In genomic region chr2:117303391-117304350, GRCm38 (mm10) we compare ENCODE assay signal across 14 mouse cellular contexts. TPM values are rescaled to one million over a fixed set of nuclear protein-coding genes. Genes with fewer than 3 reads are reported as not detected.
DNase-seq lines count a peak whose midpoint lies in the region; ATAC-seq and TF ChIP-seq lines count a peak whose summit lies in the region.
"Had no signal": no experiment of that assay in that cellular context is flagged by ENCODE, and none has a peak within 500 bp of the region (broad histone marks: within the 10 kb centered on the region; RNA-seq: fewer than 3 reads in every experiment).

No protein-coding gene starts in this region.

- DNase-seq in lung, adult 18-20 months = peak; percentile 7 to 37
- DNase-seq in lung, adult 2 months = no peak
- DNase-seq in T-cell, adult 2 months (ENCODE audit: low spot score) = peak; percentile 34
- DNase-seq in lung, postnatal 36 days = peak; percentile 55
- DNase-seq in spleen, postnatal 14 days (ENCODE audit: low spot score in 2 of 2) = peak; percentile 41 to 52
- no peak for DNase-seq in left cerebral cortex, postnatal 4 days
- no peak for DNase-seq in gastrocnemius, postnatal 36 days
- DNase-seq: cerebellum, postnatal 25 days; kidney, adult 11 months had no signal

- intact Hi-C loops in left cerebral cortex, postnatal 4 days (cut with DNase I) = no loop called here
- intact Hi-C loops in gastrocnemius, postnatal 36 days (cut with DNase I) = no loop called here

- TF ChIP-seq POLR2A in lung, adult 2 months (IDR thresholded peaks at IDR 0.05; ENCODE audit: borderline replicate concordance, extremely low read depth, low read depth, low read length) = no peak

- H3K9ac ChIP-seq in forebrain, embryonic 13.5 days = no peak overlapping the region
- H3K9ac ChIP-seq: limb, embryonic 15.5 days; stomach, embryonic 15.5 days had no signal

- H3K9me3 ChIP-seq in forebrain, embryonic 13.5 days (replicated peaks) = no peaks in the 10 kb centered on the region
- H3K9me3 ChIP-seq: limb, embryonic 15.5 days; stomach, embryonic 15.5 days had no signal

- no peak for TF ChIP-seq CTCF in lung, adult 2 months (IDR thresholded peaks at IDR 0.05; ENCODE audit: insufficient read depth, low read length)

- no peak overlapping the region for H3K27ac ChIP-seq in forebrain, embryonic 13.5 days
- H3K27ac ChIP-seq: heart, adult 2 months; limb, embryonic 15.5 days; stomach, embryonic 15.5 days had no signal

- H3K4me2 ChIP-seq in forebrain, embryonic 13.5 days = no peak overlapping the region
- H3K4me2 ChIP-seq: limb, embryonic 15.5 days; stomach, embryonic 15.5 days had no signal

- H3K27me3 ChIP-seq in forebrain, embryonic 13.5 days = no peaks in the 10 kb centered on the region
- H3K27me3 ChIP-seq: limb, embryonic 15.5 days; stomach, embryonic 15.5 days had no signal

- no peaks in the 10 kb centered on the region for H3K4me1 ChIP-seq in lung, adult 2 months (ENCODE audit: control insufficient read depth, insufficient read depth, low read length)
- no peaks in the 10 kb centered on the region for H3K4me1 ChIP-seq in forebrain, embryonic 13.5 days
- H3K4me1 ChIP-seq: limb, embryonic 15.5 days; stomach, embryonic 15.5 days had no signal

- no peak overlapping the region for H3K4me3 ChIP-seq in lung, adult 2 months (replicated peaks; ENCODE audit: extremely low read depth, low read depth, low read length)
- no peak overlapping the region for H3K4me3 ChIP-seq in forebrain, embryonic 13.5 days
- H3K4me3 ChIP-seq: heart, adult 2 months; limb, embryonic 15.5 days; myocyte; stomach, embryonic 15.5 days had no signal

- H3K36me3 ChIP-seq in forebrain, embryonic 13.5 days (ENCODE audit: poor library complexity, severe bottlenecking) = no peaks in the 10 kb centered on the region
- H3K36me3 ChIP-seq: limb, embryonic 15.5 days; stomach, embryonic 15.5 days had no signal

- no peak for ATAC-seq in forebrain, embryonic 13.5 days

- 81% methylated on average over 12 of the region's 12 CpGs for WGBS in lung, adult 2 months
- WGBS in forebrain, embryonic 13.5 days = 91% methylated on average over 12 of the region's 12 CpGs

RNA-seq across cellular contexts. Expression of gene Rasgrp1, which starts 39.1 kb away (rescaled TPM):
- polyA plus RNA-seq in lung, adult 2 months (2012; rRNA removed) = 1.6 and 3.6 TPM in 2 replicates
- 10 to 100 TPM; 30.3 to 35.2 TPM for total RNA-seq in left cerebral cortex, postnatal 4 days (2021)
- polyA plus RNA-seq in forebrain, embryonic 13.5 days (2015; fragmentation: Nextera tagmentation; extraction: Ambion mirVana) = 2.9 and 5.1 TPM in 2 replicates
- 1 to 10 TPM in 1 of 2 experiments, not detected in 1; 1.2 TPM for total RNA-seq in gastrocnemius, postnatal 36 days (2021)
- polyA plus RNA-seq: myocyte had no signal

RNA-seq across cellular contexts. Expression of gene Fam98b, which starts 54.1 kb away (rescaled TPM):
- 3.7 and 6.5 TPM in 2 replicates for polyA plus RNA-seq in lung, adult 2 months (2012; rRNA removed)
- 10 to 100 TPM; 63.0 to 63.1 TPM for total RNA-seq in left cerebral cortex, postnatal 4 days (2021)
- 21.9 and 22.6 TPM in 2 replicates for polyA plus RNA-seq in forebrain, embryonic 13.5 days (2015; fragmentation: Nextera tagmentation; extraction: Ambion mirVana)
- total RNA-seq in gastrocnemius, postnatal 36 days (2021) = 10 to 100 TPM; 16.1 to 18.4 TPM

Comparison
In these comparisons a context has a peak if more than half of its experiments do, and no peak if none do; other contexts are left out.
1. DNase-seq: peak in lung, adult 18-20 months (2 of 2), T-cell, adult 2 months (single experiment), lung, postnatal 36 days (single experiment) and spleen, postnatal 14 days (2 of 2); none in lung, adult 2 months (single experiment), left cerebral cortex, postnatal 4 days (single experiment) and gastrocnemius, postnatal 36 days (0 of 2).
2. RNA of gene Rasgrp1, which starts 39.1 kb away (total RNA-seq): 30.3 to 35.2 TPM in left cerebral cortex, postnatal 4 days; 1.2 TPM in gastrocnemius, postnatal 36 days; every median in the first group is over 10 times any median in the second.